Mouse (Mus musculus) ovary, postnatal 36 days (tissue): ENCODE measurements around the gene Gm4133.
"Not testable (repeated sequence)": the region's sequence is repeated elsewhere in the genome, so short reads cannot be mapped to it uniquely, and the experiment has no call there.

Experiments used
- DNase-seq: peaks from one replicate; pipeline ENCODE4 v3.0.0; 2022; ENCODE audit warnings: low spot score, mixed read lengths

Gm4133 gene

GRCm38 (mm10) chr7:20333965-20334364 lies at the start of gene Gm4133:
Gm4133 (minus strand) TSS chr7:20334065.
- DNase-seq = not testable (repeated sequence)

- DNase-seq = not testable (repeated sequence)
These were observed 41.4 kb upstream of the Gm4133 start, which contains the start of gene Gm5728 for GRCm38 (mm10) chr7:20375310-20375709. Gm5728 (minus strand) TSS chr7:20375410.
